In genomic region chr7:28741709-28742438, GRCm38 (mm10) we compare ENCODE assay signal across 8 mouse cellular contexts. TPM values are rescaled to one million over a fixed set of nuclear protein-coding genes. Genes with fewer than 3 reads are reported as not detected.
DNase-seq lines count a peak whose midpoint lies in the region; ATAC-seq and TF ChIP-seq lines count a peak whose summit lies in the region.

Gene Mrps12, minus strand, starts transcription at chr7:28741820.
Gene Sars2, plus strand, starts transcription at chr7:28741992.

- 0 out of 2 replicates have a peak, but pooled peaks cover 5% of the 10 kb centered on the region for H3K36me3 ChIP-seq in hindbrain, postnatal 0 days (ENCODE audit: insufficient read depth, low read length)

- intact Hi-C loops in gastrocnemius, adult 2 months (cut with DNase I): no loop called here
- intact Hi-C loops in left cerebral cortex, adult 2 months (cut with DNase I): no loop called here

- H3K4me2 ChIP-seq in hindbrain, postnatal 0 days (ENCODE audit: low read depth, low read length): peak within 1 kb of the TSS; percentile 69

- peak; percentile 99 for DNase-seq in ZHBTc4 (ENCODE audit: low read depth, low spot score)
- peak; percentile 96 for DNase-seq in gastrocnemius, adult 2 months
- peak; percentile 98 for DNase-seq in hindbrain, postnatal 0 days (ENCODE audit: low spot score)
- peak; percentile 93 to 95 for DNase-seq in left cerebral cortex, adult 2 months (ENCODE audit: extremely low spot score in 1 of 2, low spot score in 2 of 2)
- peak; percentile 95 to 99 for DNase-seq in right cerebral cortex, adult 2 months (ENCODE audit: low spot score in 2 of 2)
- DNase-seq in urinary bladder, postnatal 14 days (ENCODE audit: low spot score): peak; percentile 93

- 0% methylated on average over 39 of the region's 39 CpGs for whole genome bisulfite sequencing in hindbrain, postnatal 0 days

- peak within 1 kb of the TSS; percentile 60 for H3K9ac ChIP-seq in hindbrain, postnatal 0 days (replicated peaks; ENCODE audit: low read length)

- ATAC-seq in common myeloid progenitor, adult 5-6 weeks (replicated peaks; ENCODE audit: low read depth, poor library complexity, severe bottlenecking): peak; percentile 95
- ATAC-seq in hindbrain, postnatal 0 days: peak; percentile 99
- peak; percentile 97 for ATAC-seq in megakaryocyte, adult 5-6 weeks (ENCODE audit: poor library complexity, severe bottlenecking)

- TF ChIP-seq CTCF in gastrocnemius, adult 2 months (IDR thresholded peaks at IDR 0.05): peak; percentile 97
- peak; percentile 93 for TF ChIP-seq CTCF in hindbrain, postnatal 0 days (IDR thresholded peaks at IDR 0.05; ENCODE audit: low read depth)
- TF ChIP-seq CTCF in left cerebral cortex, adult 2 months (IDR thresholded peaks at IDR 0.05): peak; percentile 95

- H3K27ac ChIP-seq in gastrocnemius, adult 2 months: peak within 1 kb of the TSS; percentile 99
- peak within 1 kb of the TSS; percentile 87 for H3K27ac ChIP-seq in hindbrain, postnatal 0 days
- H3K27ac ChIP-seq in left cerebral cortex, adult 2 months: peak within 1 kb of the TSS; percentile 94

- H3K4me3 ChIP-seq in gastrocnemius, adult 2 months: peak within 1 kb of the TSS; percentile 90
- H3K4me3 ChIP-seq in hindbrain, postnatal 0 days (ENCODE audit: low read length): peak within 1 kb of the TSS; percentile 71
- peak within 1 kb of the TSS; percentile 64 for H3K4me3 ChIP-seq in left cerebral cortex, adult 2 months

- no peaks in the 10 kb centered on the region for H3K9me3 ChIP-seq in hindbrain, postnatal 0 days (ENCODE audit: low read length)

- peaks cover 9% of the 10 kb centered on the region; the same call in 1 of the 2 replicates for H3K4me1 ChIP-seq in hindbrain, postnatal 0 days (ENCODE audit: insufficient read depth, low read length)

- no peaks in the 10 kb centered on the region for H3K27me3 ChIP-seq in hindbrain, postnatal 0 days (ENCODE audit: insufficient read depth, low read length)

RNA-seq across cellular contexts. Expression of gene Mrps12, which starts in this region (rescaled TPM):
- total RNA-seq in common myeloid progenitor, adult 5-6 weeks (2017): 37.4 and 42.2 TPM in 2 replicates
- total RNA-seq in gastrocnemius, adult 2 months (2021): 10 to 100 TPM; 36.0 to 41.0 TPM
- total RNA-seq in hindbrain, postnatal 0 days (2014; rRNA removed): 66.4 and 90.3 TPM in 2 replicates
- polyA plus RNA-seq in hindbrain, postnatal 0 days (2015; fragmentation: Nextera tagmentation; extraction: Ambion mirVana): 110 and 111 TPM in 2 replicates
- 10 to 100 TPM; 58.3 to 69.0 TPM for total RNA-seq in left cerebral cortex, adult 2 months (2021)
- total RNA-seq in megakaryocyte, adult 5-6 weeks (2015): 67.6 and 79.2 TPM in 2 replicates
- 29.1 and 32.0 TPM in 2 replicates for total RNA-seq in megakaryocyte, adult 5-6 weeks (2017)

RNA-seq across cellular contexts. Expression of gene Sars2, which starts in this region (rescaled TPM):
- 8.7 and 14.2 TPM in 2 replicates for total RNA-seq in common myeloid progenitor, adult 5-6 weeks (2017)
- 10 to 100 TPM; 11.7 to 14.7 TPM for total RNA-seq in gastrocnemius, adult 2 months (2021)
- total RNA-seq in hindbrain, postnatal 0 days (2014; rRNA removed): 17.3 and 17.9 TPM in 2 replicates
- 18.9 and 20.2 TPM in 2 replicates for polyA plus RNA-seq in hindbrain, postnatal 0 days (2015; fragmentation: Nextera tagmentation; extraction: Ambion mirVana)
- 10 to 100 TPM; 13.0 to 13.9 TPM for total RNA-seq in left cerebral cortex, adult 2 months (2021)
- 4.8 and 4.9 TPM in 2 replicates for total RNA-seq in megakaryocyte, adult 5-6 weeks (2015)
- 5.6 and 6.9 TPM in 2 replicates for total RNA-seq in megakaryocyte, adult 5-6 weeks (2017)

Comparison
In these comparisons a context has a peak if more than half of its experiments do, and no peak if none do; other contexts are left out.
1. Peak in every context shown above with its lines: DNase-seq, ATAC-seq, H3K4me3 ChIP-seq and H3K27ac ChIP-seq.